Mouse (Mus musculus): ENCODE data around the gene Ubtd2.

Gene Ubtd2

GRCm38 (mm10) chr11:32518770-32519169, 63.6 kb downstream of the Ubtd2 start:
- no peak for DNase-seq (ENCODE audit: low read depth)

DNA sequence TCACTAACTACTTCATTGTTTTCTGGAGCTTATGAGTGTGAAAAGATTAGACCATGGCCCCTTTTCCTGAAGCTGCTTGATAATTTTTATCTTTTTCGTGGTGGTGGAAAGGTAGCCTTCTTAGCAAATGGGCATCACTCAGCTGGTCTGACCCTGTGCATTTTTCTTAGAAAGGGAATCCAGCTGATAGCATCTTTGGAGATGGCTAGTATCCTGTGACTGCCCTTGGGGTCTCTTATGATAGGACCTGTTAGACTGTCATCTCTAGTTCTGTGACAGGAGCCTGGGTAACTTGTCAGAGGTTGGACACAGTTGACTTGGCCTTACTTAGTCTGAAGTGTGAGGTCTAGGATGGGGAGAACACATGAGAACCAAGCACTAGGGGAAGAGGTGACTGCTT, 64.2 kb downstream of the Ubtd2 start:
- DNase-seq (ENCODE audit: low read depth), result no peak

DNA sequence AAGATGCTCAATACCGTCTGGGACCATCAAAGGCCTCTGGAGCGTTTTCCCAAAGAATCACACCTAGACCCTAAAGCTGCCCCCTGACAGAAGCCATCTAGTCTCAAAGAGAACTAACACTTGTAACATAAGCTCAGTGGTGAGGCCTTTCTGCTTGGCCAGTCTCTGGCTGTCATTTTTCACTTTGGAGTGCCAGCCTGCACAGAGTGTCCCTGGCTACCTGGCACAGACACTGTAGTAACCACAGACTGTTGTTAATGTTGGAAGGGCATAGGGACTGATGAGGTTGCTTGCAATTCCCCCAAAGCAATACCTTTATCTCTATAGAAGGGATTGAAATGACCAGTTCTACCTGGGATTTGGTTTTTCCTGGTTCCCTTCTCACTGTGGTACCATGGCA, 66.1 kb downstream of the Ubtd2 start:
- DNase-seq (ENCODE audit: low read depth), result no peak

- DNase-seq (ENCODE audit: low read depth), result no peak
Observed at GRCm38 (mm10) chr11:32524122-32524920, 69.2 kb downstream of the Ubtd2 start.

DNA sequence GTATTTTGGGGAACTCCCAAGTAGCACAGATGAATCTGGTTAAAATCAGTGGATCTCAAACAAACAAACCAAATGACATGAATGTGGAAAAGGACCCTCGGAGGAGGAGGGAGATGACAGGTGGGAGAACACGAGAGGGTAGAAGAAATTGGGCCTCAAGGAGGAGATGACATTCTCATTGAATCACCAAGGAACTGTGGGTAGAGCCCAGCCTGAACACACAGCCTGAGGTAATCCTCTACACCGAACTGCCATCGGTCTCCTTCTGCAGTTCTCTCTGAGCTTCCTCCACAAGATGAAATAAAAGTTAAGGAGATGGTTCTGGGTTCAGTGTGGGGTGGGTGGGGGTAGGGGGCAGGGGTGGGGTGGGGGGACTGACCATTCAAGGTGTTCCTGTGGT, 71.8 kb downstream of the Ubtd2 start:
- DNase-seq (ENCODE audit: low read depth), result no peak

DNA sequence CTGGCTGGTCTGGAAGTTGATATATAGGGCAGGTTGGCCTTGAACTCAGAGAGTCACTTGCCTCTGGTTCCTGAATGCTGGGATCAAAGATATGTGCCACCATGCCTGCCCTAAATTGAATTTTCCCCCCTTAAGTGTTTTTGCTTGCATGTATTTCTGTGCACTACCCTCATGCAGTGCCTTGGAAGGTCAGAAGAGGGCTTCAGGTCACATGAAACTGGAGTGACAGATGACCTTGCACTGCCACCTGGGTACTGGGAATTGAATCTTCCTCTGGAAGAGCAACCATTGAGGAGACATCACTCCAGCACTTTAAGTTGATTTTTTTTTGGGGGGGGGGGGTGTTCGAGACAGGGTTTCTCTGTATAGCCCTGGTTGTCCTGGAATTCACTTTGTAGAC, 75.0 kb downstream of the Ubtd2 start:
- peak; percentile 55 for DNase-seq (ENCODE audit: low read depth)

GRCm38 (mm10) chr11:32531871-32532764, 76.9 kb downstream of the Ubtd2 start, which contains the start of gene Efcab9:
Efcab9 (minus strand) TSS chr11:32532081.
- DNase-seq (ENCODE audit: low read depth), result peak; percentile 22

DNA sequence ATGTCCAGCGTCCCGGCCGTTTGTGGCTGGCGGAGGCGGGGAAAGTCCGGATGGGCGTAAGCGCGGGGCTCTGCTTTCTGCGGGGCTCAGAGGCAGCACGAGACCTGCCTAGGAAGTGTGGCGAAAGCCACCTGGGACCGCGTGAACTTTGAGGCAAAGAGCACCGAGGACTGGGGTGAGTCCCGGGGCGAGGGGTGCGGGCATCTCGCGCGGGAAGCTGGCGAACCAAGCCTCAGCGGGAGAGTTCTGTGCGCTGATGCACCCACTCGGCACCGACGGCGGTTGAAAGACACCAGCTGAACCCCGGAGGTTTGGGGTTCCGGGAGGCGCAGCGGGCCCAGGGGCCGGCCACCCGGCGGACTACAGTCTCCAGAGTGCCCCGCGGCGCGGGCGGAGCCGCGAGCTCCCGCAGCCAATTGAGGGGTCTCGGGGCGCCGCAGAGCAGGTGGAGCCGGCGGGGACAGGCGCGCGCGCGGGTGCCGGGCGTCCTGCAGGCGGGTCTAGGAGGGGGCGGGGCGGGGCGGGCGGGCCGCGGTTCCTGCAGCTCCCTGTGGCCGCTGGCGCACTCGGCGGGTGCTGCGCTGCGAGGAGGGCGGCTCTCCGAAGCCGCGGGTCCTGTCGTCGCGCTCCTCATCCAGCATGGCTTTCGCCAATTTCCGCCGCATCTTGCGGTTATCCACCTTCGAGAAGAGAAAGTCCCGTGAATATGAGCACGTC, 77.8 kb downstream of the Ubtd2 start, which contains the start of gene Stk10:
Gene Stk10, plus strand, starts transcription at position 541 of the 717 bp plus-strand sequence.
- DNase-seq (ENCODE audit: low read depth), result peak; percentile 91

GRCm38 (mm10) chr11:32533482-32534261, 78.5 kb downstream of the Ubtd2 start:
- peak; percentile 88 for DNase-seq (ENCODE audit: low read depth)

DNA sequence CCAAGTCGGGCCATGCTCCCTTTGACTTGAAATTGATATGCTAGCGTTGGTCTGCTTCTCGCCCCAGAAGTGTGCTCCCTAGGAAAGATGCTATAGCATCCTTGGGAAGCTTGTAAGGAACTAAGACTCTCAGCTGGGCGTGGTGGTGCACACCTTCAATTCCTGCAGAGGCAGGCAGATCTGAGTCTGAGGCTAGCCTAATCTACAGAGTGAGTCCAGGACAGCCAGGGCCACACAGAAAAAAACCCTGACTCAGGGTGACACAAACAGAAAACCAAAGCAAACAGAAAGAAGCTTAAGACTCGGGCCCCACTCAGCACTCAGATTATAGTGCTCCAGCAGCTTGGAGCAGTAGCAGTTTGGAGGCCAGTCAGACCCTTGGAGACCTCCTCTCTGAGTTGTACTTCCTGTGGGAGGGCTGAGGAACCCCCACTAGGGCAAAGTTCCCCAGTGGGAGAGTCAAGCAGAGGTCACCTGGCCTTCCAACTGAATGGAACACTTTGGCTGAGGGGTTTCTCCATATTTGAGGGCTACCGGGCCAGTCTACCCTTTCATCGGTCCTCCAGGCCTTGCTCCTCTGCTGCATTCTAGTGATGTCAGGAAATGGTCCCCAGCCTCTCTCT, 79.4 kb downstream of the Ubtd2 start:
- DNase-seq (ENCODE audit: low read depth), result peak; percentile 48

GRCm38 (mm10) chr11:32535646-32536045, 80.5 kb downstream of the Ubtd2 start:
- peak; percentile 63 for DNase-seq (ENCODE audit: low read depth)

DNA sequence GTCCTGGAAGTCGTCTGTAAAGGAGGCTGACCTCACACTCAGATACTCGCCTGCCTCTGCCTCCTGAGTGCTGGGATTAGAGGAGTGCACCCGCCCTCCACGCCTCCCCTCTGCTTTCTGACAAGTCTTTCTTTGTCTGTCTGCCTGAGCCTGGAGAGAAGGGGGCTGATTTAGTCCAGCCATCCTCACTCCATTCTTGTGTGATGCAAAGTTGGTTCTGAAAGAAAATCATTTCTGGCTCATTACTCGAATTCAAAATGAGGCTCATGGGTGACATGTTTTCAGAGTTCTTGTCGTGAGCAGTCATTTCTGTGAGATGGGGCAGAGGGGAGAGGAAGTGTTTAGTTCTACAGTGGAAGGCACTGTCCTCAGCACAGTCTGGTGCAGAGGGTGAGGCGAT, 81.8 kb downstream of the Ubtd2 start:
- peak; percentile 52 for DNase-seq (ENCODE audit: low read depth)

DNA sequence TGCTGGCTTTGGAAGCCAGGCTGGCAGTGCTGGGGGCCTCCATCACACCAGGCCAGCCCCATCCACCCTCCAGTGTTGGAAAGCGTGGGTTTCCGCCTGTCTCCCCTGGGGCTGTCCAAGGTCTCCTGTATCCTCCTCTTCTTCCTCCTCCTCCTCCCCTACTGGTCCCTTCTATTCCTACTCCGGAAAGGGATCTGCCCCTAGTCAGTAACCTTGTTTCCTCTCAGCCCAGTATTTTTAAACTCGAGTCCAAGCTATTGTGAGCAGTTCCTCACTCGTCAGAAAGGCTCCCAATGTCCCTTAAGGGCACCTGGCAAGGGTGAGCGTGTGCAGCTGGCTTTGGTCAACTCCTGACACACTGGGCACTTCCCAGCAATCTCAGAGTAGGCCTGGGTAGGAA, 83.3 kb downstream of the Ubtd2 start:
- no peak for DNase-seq (ENCODE audit: low read depth)

GRCm38 (mm10) chr11:32538846-32539245, 83.7 kb downstream of the Ubtd2 start:
- peak; percentile 46 for DNase-seq (ENCODE audit: low read depth)

DNA sequence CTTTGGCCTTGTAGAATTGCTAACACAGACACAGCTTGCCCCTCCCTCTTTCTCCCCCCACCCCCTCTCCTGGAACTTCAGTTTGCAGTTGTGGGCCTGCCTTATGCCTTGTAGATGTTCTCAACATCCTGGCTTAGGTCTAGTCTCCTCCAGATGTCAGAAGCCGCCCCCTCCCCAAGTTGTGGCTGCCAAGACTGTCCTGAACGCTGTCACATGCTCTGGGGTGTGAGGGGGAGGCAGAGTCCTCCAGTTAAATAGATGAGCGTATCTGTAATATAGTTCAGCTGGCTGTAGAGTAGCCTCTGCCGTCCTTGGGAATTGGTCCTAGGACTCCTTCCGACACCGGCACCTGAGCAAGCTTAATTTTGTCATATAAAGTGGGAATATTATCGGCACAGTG, 84.5 kb downstream of the Ubtd2 start:
- no peak for DNase-seq (ENCODE audit: low read depth)

- no peak for DNase-seq (ENCODE audit: low read depth)
Observed at GRCm38 (mm10) chr11:32540463-32540862, 85.3 kb downstream of the Ubtd2 start.

DNA sequence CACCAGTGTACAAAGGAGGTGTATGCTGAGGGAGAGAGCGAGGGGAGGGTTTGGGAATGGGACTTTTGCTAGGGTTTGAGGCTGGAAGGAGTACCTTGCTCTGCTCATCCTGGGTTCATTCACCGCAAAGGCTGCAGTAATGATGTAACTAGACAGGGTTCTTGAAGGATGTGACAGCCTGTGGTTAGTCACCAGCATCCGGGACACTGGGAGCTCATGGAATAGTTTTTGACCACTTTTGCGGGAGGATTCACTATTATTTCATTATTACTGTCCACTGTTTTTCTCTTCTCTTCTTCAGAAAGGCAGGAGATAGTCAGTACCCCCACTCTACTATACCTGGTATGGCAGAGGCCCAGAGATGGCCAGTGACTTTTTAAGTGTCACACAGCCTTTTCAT, 87.0 kb downstream of the Ubtd2 start:
- no peak for DNase-seq (ENCODE audit: low read depth)

DNA sequence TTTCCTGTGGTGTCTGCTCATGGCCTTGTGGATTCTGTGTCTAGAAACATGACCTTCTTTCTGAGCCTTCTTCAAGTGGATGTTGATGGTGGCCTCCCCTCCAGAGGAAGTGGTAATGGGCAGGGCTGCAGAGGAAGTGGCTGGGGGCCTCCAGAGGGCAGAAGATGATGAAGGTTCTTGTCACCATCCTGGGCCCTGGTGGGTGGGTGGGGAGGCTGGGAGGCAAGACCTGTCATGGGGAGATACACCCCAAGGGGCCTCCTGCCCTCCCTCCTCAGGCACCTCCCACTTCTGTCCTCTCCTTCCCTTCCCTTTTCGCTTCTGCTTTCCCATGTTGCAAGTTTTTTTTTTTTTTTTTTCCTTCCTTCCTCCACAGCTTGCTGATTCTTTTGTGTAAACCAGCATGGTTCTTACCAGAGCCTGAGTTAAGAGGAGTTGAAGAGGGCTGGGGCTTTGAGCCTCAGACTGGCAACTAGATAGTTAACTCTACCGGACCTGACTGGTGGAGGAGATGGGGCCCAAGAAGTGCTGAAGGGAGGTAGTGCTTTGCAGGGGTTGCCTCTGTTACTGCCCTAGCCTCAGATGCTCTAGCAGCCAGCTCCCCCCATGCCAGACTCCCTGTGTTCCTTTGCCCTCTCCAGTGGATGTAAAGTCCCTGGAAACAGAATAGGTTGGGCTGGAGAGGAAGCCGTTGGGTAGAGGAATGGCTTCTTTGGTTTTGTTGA, 87.7 kb downstream of the Ubtd2 start:
- peak; percentile 81 for DNase-seq (ENCODE audit: low read depth)

DNA sequence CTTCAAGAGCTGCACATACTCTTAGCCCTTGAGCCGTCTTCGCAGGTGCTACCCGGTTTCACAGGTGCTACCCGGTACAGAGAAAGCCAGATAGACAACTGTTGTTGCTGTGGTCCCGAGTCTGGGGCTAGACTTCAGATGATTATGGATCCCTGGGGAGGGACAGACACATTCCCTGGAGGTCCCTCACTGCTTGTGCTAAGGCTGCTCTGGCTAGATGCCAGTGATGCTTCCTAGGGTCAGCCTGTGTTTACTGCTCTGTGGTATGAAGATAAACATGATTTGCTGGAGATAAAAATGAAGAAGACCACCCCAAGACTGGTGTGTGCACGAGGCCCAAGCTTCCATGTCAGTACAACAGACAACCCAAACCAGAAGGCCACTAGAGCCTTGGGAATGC, 88.9 kb downstream of the Ubtd2 start:
- DNase-seq (ENCODE audit: low read depth), result peak; percentile 11

GRCm38 (mm10) chr11:32544497-32544896, 89.3 kb downstream of the Ubtd2 start:
- no peak for DNase-seq (ENCODE audit: low read depth)

All from naive thymus-derived CD4-positive, alpha-beta T cell, adult 2 months (primary cell).